Mouse (Mus musculus) ES-E14 (cell line): ENCODE measurements at regions not wholly inside any gene's neighbourhood (a gene's known extent, or its start where the extent isn't known, plus 50 kb on each side); places are given as distances from the start of the nearest gene placed in this dataset.

Experiments used
- DNase-seq: peaks from one replicate; pipeline ENCODE4 v3.0.0-alpha.2; 2013; ENCODE audit warnings: low read depth, low spot score
- H3K27ac ChIP-seq: 2 replicates; pipeline ENCODE4 v1.5.1; 2012; ENCODE audit warnings: low read depth, mild to moderate bottlenecking, low read length, moderate library complexity, mixed read lengths; ENCODE audit not compliant: poor library complexity, insufficient read depth, severe bottlenecking
- H3K36me3 ChIP-seq: 2 replicates; pipeline ENCODE4 v1.6.1; 2012; ENCODE audit warnings: mild to moderate bottlenecking, low read length, moderate library complexity, mixed read lengths; ENCODE audit not compliant: control insufficient read depth, poor library complexity, insufficient read depth, severe bottlenecking
- H3K4me1 ChIP-seq, 2 experiments: fragments of 150-350 bp in 1 of 2; sonication (generic) in 1 of 2; 2 replicates each; pipeline ENCODE4 v1.6.1; 2012; ENCODE audit warnings: low read length in 2 of 2, mild to moderate bottlenecking in 1 of 2, mixed read lengths in 1 of 2; ENCODE audit not compliant: control insufficient read depth in 2 of 2, insufficient read depth in 2 of 2, poor library complexity in 1 of 2
- H3K4me3 ChIP-seq, 2 experiments: fragments of 150-350 bp in 1 of 2; sonication (generic) in 1 of 2; 2 replicates each; pipeline ENCODE4 v1.5.1; 2012; ENCODE audit warnings: low read length in 2 of 2, low read depth in 1 of 2, mild to moderate bottlenecking in 1 of 2, mixed read lengths in 1 of 2; ENCODE audit not compliant: insufficient read depth in 1 of 2, poor library complexity in 1 of 2, severe bottlenecking in 1 of 2
- H3K9ac ChIP-seq: 2 replicates; pipeline ENCODE4 v1.6.1; 2012; ENCODE audit warnings: low read depth, mild to moderate bottlenecking, low read length, mixed read lengths; ENCODE audit not compliant: poor library complexity, insufficient read depth, severe bottlenecking
- H3K9me3 ChIP-seq: fragments of 150-350 bp; sonication (generic); 2 replicates; pipeline ENCODE4 v1.6.1; 2012; ENCODE audit warnings: low read depth, mild to moderate bottlenecking, low read length; ENCODE audit not compliant: control insufficient read depth, insufficient read depth
- CHD2 ChIP-seq: IDR thresholded peaks from 2 replicates; pipeline ENCODE4 v1.6.1; 2014; ENCODE audit warnings: mild to moderate bottlenecking, low read depth, low read length, inconsistent platforms
- HCFC1 ChIP-seq: IDR thresholded peaks from 2 replicates; pipeline ENCODE4 v1.6.1; 2012; ENCODE audit warnings: low read length, inconsistent platforms, borderline replicate concordance; ENCODE audit not compliant: insufficient read depth
- MAFK ChIP-seq: IDR thresholded peaks from 2 replicates; pipeline ENCODE4 v1.6.1; 2014; ENCODE audit warnings: mild to moderate bottlenecking, low read depth, low read length, inconsistent platforms; ENCODE audit not compliant: insufficient read depth
- ZC3H11A ChIP-seq: IDR thresholded peaks from 2 replicates; pipeline ENCODE4 v1.6.1; 2012; ENCODE audit warnings: low read depth, mild to moderate bottlenecking, inconsistent platforms, low read length, borderline replicate concordance
- ZNF384 ChIP-seq: IDR thresholded peaks from 2 replicates; pipeline ENCODE4 v1.6.1; 2012; ENCODE audit warnings: low read depth, low read length, inconsistent platforms
- in situ Hi-C, 2 experiments: fragments of 600-800 bp; cut with MboI; formaldehyde crosslinking; loops; one replicate each; pipeline ENCODE4 v1.15.1; 2025; ENCODE audit warnings: low sequenced_read_pairs in 2 of 2, inconsistent platforms in 1 of 2; ENCODE audit not compliant: unreplicated experiment in 2 of 2

DNA sequence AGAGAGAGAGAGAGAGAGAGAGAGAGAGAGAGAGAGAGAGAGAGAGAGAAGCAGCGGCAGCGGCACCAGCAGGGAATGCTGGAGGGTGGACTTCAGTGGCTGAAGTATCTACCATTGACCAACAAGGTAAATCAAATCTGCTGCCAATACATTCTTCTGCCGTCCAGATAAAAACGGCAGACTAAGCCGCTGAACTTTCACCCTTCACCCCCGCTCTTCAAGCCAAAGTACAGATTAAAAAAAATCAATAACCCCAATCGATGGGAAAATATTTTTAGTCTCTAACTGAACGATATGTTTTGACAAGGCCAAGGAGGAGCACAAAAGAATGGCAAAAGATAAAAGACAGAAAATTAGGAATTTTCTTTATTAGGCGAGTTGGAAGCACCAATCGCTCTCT lies 205.3 kb upstream of the Onecut1 start:
- in situ Hi-C loops, result no loop called here
- no peak for TF ChIP-seq MAFK
- TF ChIP-seq ZNF384, result no peak
- TF ChIP-seq HCFC1, result no peak
- TF ChIP-seq CHD2, result no peak
- TF ChIP-seq ZC3H11A, result no peak
- no peak overlapping the region for H3K27ac ChIP-seq
- no peak overlapping the region for H3K9ac ChIP-seq
- no peaks in the 10 kb centered on the region for H3K9me3 ChIP-seq
- H3K4me1 ChIP-seq, result no peaks in the 10 kb centered on the region
- H3K4me3 ChIP-seq, result no peak overlapping the region
- no peak for DNase-seq
- no peaks in the 10 kb centered on the region for H3K36me3 ChIP-seq

DNA sequence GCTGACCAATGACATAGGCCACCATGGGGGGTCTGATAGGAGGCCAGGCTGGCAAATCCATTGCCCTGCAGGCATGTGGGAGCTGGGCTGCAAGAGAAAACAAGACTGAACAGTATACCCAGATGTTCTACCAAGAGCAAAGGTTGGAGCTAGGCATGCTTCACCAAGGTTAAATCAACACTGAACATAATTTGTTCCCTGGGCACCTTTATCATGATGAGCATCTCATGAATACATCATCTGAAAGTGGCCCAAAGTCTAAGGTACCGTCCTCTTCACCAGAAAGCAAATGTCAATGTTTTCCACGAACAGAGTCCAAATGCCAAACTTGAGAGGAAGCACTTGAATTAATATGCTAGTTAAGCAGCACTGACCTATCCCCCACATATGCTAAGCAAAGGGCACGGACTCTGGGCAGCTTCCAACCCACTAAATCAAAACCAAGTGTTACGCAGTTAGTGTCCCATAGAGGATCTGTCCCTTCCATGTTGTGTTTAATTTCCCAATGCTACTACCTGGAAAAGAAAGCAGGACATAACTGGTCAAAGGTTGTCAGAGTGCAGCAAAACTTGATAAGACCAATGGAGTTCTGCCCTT lies 190.3 kb upstream of the Onecut1 start:
- no peak for DNase-seq
- Histone ChIP-seq H3K4me3 (no peak overlapping the region), H3K27ac (no peak overlapping the region), H3K36me3 (no peaks in the 10 kb centered on the region), H3K4me1 (no peaks in the 10 kb centered on the region), H3K9ac (no peak overlapping the region), H3K9me3 (no peaks in the 10 kb centered on the region)
- in situ Hi-C loops, result no loop called here
- TF ChIP-seq ZNF384 (no peak), HCFC1 (no peak), CHD2 (no peak), ZC3H11A (no peak)

- Histone ChIP-seq H3K36me3 (no peaks in the 10 kb centered on the region), H3K9ac (no peak overlapping the region), H3K4me1 (no peaks in the 10 kb centered on the region), H3K27ac (no peak overlapping the region), H3K4me3 (no peak overlapping the region), H3K9me3 (no peaks in the 10 kb centered on the region)
- DNase-seq, result no peak
- no peak for TF ChIP-seq MAFK
- no peak for TF ChIP-seq ZNF384
- no peak for TF ChIP-seq CHD2
- TF ChIP-seq HCFC1, result no peak
- no peak for TF ChIP-seq ZC3H11A
- in situ Hi-C loops, result no loop called here
Measured at GRCm38 (mm10) chr9:74672261-74672660, 189.5 kb upstream of the Onecut1 start.

GRCm38 (mm10) chr9:74698229-74698628 lies 163.5 kb upstream of the Onecut1 start:
- Histone ChIP-seq H3K27ac (no peak overlapping the region), H3K36me3 (no peaks in the 10 kb centered on the region), H3K4me3 (no peak overlapping the region), H3K9me3 (no peaks in the 10 kb centered on the region), H3K9ac (no peak overlapping the region), H3K4me1 (no peaks in the 10 kb centered on the region)
- TF ChIP-seq ZC3H11A (no peak), CHD2 (no peak), ZNF384 (no peak), MAFK (no peak), HCFC1 (no peak)
- DNase-seq, result no peak
- in situ Hi-C loops, result no loop called here

DNA sequence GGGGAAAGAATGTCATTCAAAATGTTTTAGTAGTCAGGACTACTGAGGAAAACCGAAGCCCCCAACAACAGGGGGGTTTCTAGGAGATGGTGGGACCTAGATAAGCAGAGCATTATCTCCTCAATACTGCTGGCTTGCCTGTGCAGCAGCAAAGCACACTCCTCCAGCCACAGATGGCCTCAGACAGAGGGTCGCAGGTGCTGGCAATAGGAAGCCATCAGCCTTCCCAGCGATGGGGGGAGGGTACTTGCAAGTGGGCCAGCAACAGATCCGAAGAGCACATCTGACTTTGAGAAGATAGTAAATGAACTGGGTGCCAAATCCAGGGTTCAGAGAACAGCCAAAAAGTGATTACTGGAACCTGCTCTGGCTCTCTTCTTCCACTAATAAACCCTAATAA lies 156.0 kb upstream of the Onecut1 start:
- H3K9ac ChIP-seq, result no peak overlapping the region
- TF ChIP-seq CHD2, result no peak
- TF ChIP-seq HCFC1, result no peak
- no peak for TF ChIP-seq ZNF384
- no peak for TF ChIP-seq MAFK
- TF ChIP-seq ZC3H11A, result no peak
- H3K4me1 ChIP-seq, result no peaks in the 10 kb centered on the region
- no peaks in the 10 kb centered on the region for H3K36me3 ChIP-seq
- DNase-seq, result no peak
- no peak overlapping the region for H3K27ac ChIP-seq
- H3K4me3 ChIP-seq, result no peak overlapping the region
- in situ Hi-C loops, result no loop called here
- no peaks in the 10 kb centered on the region for H3K9me3 ChIP-seq
